Mouse (Mus musculus): ENCODE measurements around the gene Mgrn1. TPM values are rescaled to one million over a fixed set of nuclear protein-coding genes. Genes with fewer than 3 reads are reported as not detected.

The Mgrn1 gene
- polyA plus RNA-seq, 1 experiment: 22.1 TPM

- Histone ChIP-seq H3K4me3 (replicated peaks; ENCODE audit: control insufficient read depth, low read depth, low read length) (no peak overlapping the region), H3K27ac (ENCODE audit: control insufficient read depth, insufficient read depth, low read depth, low read length, poor library complexity) (no peak overlapping the region), H3K4me1 (ENCODE audit: control insufficient read depth, insufficient read depth, low read length) (peaks cover 2% of the 10 kb centered on the region)
- 70% methylated on average over 8 of the region's 8 CpGs for WGBS
- TF ChIP-seq POLR2A (IDR thresholded peaks at IDR 0.05; ENCODE audit: borderline replicate concordance, control insufficient read depth, low read depth, low read length) (no peak), CTCF (IDR thresholded peaks at IDR 0.05; ENCODE audit: control insufficient read depth, insufficient read depth, low read length) (no peak)
Measured at GRCm38 (mm10) chr16:4960260-4960659, 74.2 kb downstream of the Mgrn1 start.

DNA sequence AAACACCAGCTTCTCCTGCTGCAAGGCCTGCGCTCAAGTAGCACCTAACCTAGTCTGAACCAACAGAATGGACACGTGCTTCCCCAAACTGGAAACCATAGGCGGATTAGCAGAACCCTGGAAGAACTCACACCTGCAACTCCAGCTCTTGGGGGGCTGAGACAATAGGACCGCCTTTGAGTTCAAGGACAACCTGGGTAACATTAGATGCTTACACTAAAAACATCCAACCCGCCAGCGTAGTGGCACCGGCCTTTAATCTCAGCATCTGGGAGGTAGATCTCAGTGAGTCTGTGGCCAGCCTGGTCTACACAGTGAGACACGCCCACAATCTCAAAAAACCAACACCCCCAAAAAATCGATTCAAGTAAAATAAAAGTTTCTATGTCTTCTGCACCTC is 77.3 kb downstream of the Mgrn1 start:
- Histone ChIP-seq H3K27ac (ENCODE audit: control insufficient read depth, insufficient read depth, low read depth, low read length, poor library complexity) (no peak overlapping the region), H3K4me3 (replicated peaks; ENCODE audit: control insufficient read depth, low read depth, low read length) (peak overlapping the region; percentile 55), H3K4me1 (ENCODE audit: control insufficient read depth, insufficient read depth, low read length) (peaks cover 2% of the 10 kb centered on the region)
- WGBS: 35% methylated on average over 9 of the region's 9 CpGs
- TF ChIP-seq CTCF (IDR thresholded peaks at IDR 0.05; ENCODE audit: control insufficient read depth, insufficient read depth, low read length): no peak
- TF ChIP-seq POLR2A (IDR thresholded peaks at IDR 0.05; ENCODE audit: borderline replicate concordance, control insufficient read depth, low read depth, low read length): no peak

DNA sequence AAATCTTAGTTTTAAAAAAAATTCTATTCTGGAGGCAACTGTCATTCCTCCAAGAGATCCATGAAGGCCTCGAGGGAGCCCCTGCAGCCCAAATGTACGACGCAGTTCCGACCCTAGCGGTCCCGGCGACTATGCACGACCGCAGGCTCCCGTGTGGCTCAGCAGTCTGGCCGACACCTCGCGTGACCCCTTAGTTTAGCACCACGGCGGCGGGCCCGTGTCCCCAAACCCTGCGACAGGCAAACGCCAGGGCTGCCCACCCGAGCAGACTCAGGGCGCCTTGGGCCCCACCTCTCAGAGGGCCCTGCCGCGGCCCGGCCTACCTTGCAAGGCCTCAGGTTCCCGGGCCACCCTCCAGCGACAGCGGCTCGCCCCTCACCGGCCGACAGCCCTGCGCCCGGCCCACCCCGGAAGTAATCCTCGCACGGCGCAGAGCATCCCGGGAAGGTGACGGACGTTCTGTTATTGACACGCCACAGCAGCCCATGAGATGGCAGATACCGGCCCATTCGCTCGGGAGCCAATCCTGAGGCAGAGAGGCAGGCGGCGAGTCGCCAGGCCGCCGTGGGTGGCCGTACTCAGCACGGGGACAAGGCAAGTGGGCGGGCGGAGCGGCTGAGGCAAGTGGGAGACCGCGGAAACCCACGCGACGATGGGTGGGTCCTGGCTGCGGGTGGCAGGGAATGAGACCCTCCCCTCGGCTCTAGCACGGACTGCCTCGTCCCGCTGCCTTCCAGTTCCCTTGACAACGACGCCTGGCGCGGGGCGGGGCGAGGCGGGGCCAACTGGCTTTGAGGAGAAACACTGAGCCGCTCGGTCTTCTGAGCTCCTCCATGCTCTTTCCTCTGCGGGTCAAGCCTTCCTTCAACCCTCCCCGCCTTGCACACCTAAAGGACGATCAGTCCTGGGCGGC is 78.0 kb downstream of the Mgrn1 start, which contains the start of gene Anks3:
Anks3 (minus strand) TSS at position 409 of the 913 bp plus-strand sequence.
- WGBS: under 1% methylated on average over 76 of the region's 76 CpGs
- Histone ChIP-seq H3K4me3 (replicated peaks; ENCODE audit: control insufficient read depth, low read depth, low read length) (peak within 1 kb of the TSS; percentile 77), H3K27ac (ENCODE audit: control insufficient read depth, insufficient read depth, low read depth, low read length, poor library complexity) (peak within 1 kb of the TSS; percentile 81), H3K4me1 (ENCODE audit: control insufficient read depth, insufficient read depth, low read length) (peaks cover 3% of the 10 kb centered on the region)
- peak; percentile 38; the same call in 1 of the 2 replicates for TF ChIP-seq POLR2A (IDR thresholded peaks at IDR 0.05; ENCODE audit: borderline replicate concordance, control insufficient read depth, low read depth, low read length)
- no peak for TF ChIP-seq CTCF (IDR thresholded peaks at IDR 0.05; ENCODE audit: control insufficient read depth, insufficient read depth, low read length)

DNA sequence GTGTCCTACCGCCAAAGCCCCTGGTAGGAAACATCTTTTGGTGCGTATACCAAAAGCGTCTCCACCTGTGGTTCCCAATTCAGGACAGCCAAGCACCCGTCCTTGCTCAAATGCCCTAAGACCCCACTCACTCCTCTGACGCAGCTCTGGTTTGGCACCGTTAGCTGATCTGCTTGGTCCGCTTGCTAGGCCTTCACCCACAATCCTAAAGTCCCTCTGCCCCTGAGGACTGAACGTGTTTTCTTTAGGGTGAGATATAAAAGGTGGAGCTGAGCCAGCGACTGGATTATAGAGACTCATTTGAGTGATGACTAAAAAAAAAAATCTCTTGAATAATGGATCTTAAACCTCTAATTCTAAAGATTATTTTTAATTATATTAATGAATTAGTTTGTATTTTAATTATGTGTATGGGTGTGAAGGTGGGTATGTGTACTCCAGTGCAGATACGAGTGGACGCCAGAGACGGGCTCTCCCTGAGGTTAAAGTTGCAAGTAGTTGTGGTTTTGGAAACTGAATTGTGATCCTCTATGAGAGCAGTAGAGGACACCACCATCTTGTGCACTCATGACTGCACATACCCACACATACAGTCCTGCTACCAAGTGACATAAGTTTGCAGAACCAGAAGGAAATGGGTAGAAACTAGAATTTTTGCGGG is 78.8 kb downstream of the Mgrn1 start:
- Histone ChIP-seq H3K27ac (ENCODE audit: control insufficient read depth, insufficient read depth, low read depth, low read length, poor library complexity) (peak overlapping the region; percentile 81), H3K4me3 (replicated peaks; ENCODE audit: control insufficient read depth, low read depth, low read length) (peak overlapping the region; percentile 77), H3K4me1 (ENCODE audit: control insufficient read depth, insufficient read depth, low read length) (peaks cover 7% of the 10 kb centered on the region)
- TF ChIP-seq POLR2A (IDR thresholded peaks at IDR 0.05; ENCODE audit: borderline replicate concordance, control insufficient read depth, low read depth, low read length) (no peak), CTCF (IDR thresholded peaks at IDR 0.05; ENCODE audit: control insufficient read depth, insufficient read depth, low read length) (no peak)
- 6% methylated on average over 13 of the region's 13 CpGs for WGBS

DNA sequence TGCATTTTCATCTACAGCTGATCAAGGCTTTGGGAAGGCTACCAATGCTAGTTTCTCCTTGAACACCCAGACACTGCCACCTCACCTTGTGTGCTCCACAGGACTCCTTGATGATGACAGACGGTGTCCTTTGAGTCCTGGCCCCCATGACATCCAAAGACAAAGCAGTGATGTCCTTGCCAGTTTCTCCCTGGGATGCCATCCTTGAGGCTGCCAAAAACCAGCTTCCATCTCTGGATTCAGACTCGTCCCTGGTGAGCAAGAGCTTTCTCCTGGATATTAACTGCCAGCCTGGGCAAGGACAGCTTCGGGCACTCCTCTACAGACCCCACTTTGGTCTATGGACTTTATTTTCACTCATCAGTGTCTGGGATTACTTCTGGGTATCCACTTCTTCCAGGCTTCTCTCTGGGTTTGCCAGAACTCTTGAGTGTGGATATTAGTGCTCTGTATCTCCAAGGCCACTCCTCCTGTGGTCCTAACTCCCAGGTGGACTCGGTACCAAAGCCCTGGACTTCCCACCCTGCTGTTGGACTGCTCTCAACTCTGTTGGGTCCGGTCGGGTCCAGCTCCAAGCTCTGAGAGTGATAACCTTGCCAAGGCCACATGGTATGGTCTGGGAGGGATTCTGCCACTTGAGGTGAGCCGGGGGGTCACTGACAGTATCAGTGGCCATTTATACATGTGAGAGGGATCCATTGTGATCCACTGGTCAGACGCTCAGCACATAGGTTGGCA is 79.5 kb downstream of the Mgrn1 start:
- TF ChIP-seq POLR2A (IDR thresholded peaks at IDR 0.05; ENCODE audit: borderline replicate concordance, control insufficient read depth, low read depth, low read length) (no peak), CTCF (IDR thresholded peaks at IDR 0.05; ENCODE audit: control insufficient read depth, insufficient read depth, low read length) (no peak)
- H3K27ac ChIP-seq (ENCODE audit: control insufficient read depth, insufficient read depth, low read depth, low read length, poor library complexity): no peak overlapping the region
- WGBS: 86% methylated on average over 8 of the region's 8 CpGs
- no peak overlapping the region for H3K4me3 ChIP-seq (replicated peaks; ENCODE audit: control insufficient read depth, low read depth, low read length)
- peaks cover 8% of the 10 kb centered on the region for H3K4me1 ChIP-seq (ENCODE audit: control insufficient read depth, insufficient read depth, low read length)

- Histone ChIP-seq H3K4me1 (ENCODE audit: control insufficient read depth, insufficient read depth, low read length) (peaks cover 9% of the 10 kb centered on the region), H3K27ac (ENCODE audit: control insufficient read depth, insufficient read depth, low read depth, low read length, poor library complexity) (peak overlapping the region; percentile 84), H3K4me3 (replicated peaks; ENCODE audit: control insufficient read depth, low read depth, low read length) (no peak overlapping the region)
- TF ChIP-seq CTCF (IDR thresholded peaks at IDR 0.05; ENCODE audit: control insufficient read depth, insufficient read depth, low read length) (no peak), POLR2A (IDR thresholded peaks at IDR 0.05; ENCODE audit: borderline replicate concordance, control insufficient read depth, low read depth, low read length) (no peak)
- 41% methylated on average over 3 of the region's 3 CpGs for WGBS
Measured at GRCm38 (mm10) chr16:4968426-4968825, 82.4 kb downstream of the Mgrn1 start.

- Histone ChIP-seq H3K27ac (ENCODE audit: control insufficient read depth, insufficient read depth, low read depth, low read length, poor library complexity) (peak overlapping the region; percentile 84), H3K4me3 (replicated peaks; ENCODE audit: control insufficient read depth, low read depth, low read length) (peak overlapping the region; percentile 8), H3K4me1 (ENCODE audit: control insufficient read depth, insufficient read depth, low read length) (peaks cover 9% of the 10 kb centered on the region)
- TF ChIP-seq CTCF (IDR thresholded peaks at IDR 0.05; ENCODE audit: control insufficient read depth, insufficient read depth, low read length): no peak
- TF ChIP-seq POLR2A (IDR thresholded peaks at IDR 0.05; ENCODE audit: borderline replicate concordance, control insufficient read depth, low read depth, low read length): no peak
- WGBS: 12% methylated on average over 5 of the region's 5 CpGs
Measured at GRCm38 (mm10) chr16:4969055-4969843, 83.2 kb downstream of the Mgrn1 start.

Measured in bone marrow, adult 2 months (tissue).